Mouse (Mus musculus) testis, adult 2 months (tissue): ENCODE data around the gene Fam72a.

Experiments
- CTCF ChIP-seq: fragments of 200-500 bp; IDR thresholded peaks from 2 replicates; pipeline ENCODE4 v1.5.1; 2012; ENCODE audit warnings: low read depth, mild to moderate bottlenecking, inconsistent platforms, low read length, moderate library complexity; ENCODE audit not compliant: control insufficient read depth, insufficient read depth, insufficient replicate concordance
- POLR2A ChIP-seq: fragments of 200-500 bp; IDR thresholded peaks from 2 replicates; pipeline ENCODE4 v1.6.1; 2012; ENCODE audit warnings: low read depth, mild to moderate bottlenecking, inconsistent platforms, low read length, moderate library complexity; ENCODE audit not compliant: control insufficient read depth

DNA sequence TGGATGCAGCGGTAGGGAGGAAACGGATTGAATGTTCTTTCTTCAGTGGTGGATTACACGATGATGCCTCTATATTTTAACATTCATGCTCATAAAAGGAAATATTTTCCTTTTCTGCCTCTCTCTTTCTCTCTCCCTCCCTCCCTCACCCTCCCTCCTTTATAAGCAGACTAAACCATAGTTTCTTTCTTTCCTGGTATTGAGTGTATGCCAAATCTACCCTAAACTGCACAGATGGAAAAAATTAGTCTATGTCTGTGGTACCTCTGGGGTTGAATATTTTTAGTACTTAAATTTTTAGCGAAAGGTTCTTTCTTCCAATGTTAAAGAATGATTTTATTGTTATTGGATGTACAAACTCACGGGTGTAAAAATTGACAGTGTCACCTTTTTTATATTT, 14.2 kb downstream of the Fam72a start:
- TF ChIP-seq CTCF (no peak), POLR2A (no peak)
